Mouse (Mus musculus) spleen, postnatal 10 days (tissue): ENCODE measurements around the gene Hs3st3b1.
A peak's percentile ranks its signal among the peaks of the same experiment; 100 is the strongest.

Experiments used
- DNase-seq, 2 experiments: peaks; one replicate each; pipeline ENCODE4 v3.0.0; 2021 to 2022; ENCODE audit warnings: low spot score in 2 of 2

Hs3st3b1 gene

DNA sequence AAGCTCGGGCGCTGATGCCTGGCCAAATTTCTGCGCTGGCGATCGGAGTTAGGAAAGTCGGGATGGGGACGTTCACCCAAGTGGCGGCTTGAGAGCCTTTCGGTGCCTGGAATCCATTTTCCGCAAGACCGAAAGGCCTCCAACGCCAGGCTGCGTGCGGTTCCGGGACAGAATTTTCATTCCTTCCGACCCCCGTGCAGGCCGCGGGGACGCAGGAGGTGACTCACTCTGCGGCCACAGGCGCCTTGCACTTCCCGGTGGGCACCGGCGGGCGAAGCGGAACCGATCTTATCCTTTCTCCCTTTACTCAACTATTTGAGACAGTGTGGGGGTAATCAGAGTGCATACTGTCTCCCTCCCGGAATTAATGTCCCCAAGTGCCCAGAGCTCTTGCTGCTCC is 1.3 kb upstream of the Hs3st3b1 start:
- peak in 1 of 2 experiments; percentile 23 for DNase-seq

DNA sequence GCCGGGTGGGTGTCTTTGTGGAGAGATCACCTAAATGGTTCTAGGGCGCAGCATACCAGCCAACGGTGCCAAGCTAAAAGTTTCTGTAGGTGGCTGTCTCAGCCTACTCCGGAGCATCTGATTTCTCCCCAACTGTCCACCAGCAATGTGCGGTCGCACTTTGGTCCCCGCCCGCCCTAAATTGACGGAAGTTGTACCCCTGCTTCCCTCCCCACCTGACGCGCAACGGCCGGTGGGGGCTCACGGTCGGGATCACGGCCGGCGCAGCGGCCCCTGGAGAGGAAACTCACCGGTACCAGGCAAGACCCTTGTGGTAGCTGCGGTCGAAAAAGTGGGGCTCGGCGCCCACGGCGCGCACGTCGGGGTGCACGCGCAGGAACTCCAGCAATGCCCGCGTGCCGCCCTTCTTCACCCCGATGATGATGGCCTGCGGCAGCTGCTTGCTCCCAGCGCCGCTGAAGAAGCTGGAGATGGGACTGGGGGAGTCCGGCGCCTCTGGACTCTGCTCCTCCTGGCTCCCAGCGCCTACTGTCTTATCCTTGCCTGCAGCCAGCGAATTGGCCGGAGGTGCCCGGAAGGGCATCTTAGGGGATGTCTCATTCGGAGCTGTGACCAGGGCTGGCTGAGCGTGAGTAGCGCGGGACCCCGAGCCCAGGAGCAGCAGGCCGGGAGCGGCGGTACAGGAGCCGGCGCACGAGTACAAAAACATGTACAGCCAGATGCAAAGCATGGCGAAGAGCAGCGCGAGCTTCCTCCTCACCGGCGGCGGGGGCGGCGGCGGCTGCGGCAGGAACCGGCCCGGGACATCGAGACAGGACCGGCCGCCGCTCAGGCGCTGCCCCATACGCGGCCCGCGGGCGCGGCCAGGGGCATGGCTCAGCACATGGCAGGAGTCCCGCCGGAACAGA is 792 bp downstream of the Hs3st3b1 start:
- peak in 1 of 2 experiments; percentile 25 for DNase-seq

DNA sequence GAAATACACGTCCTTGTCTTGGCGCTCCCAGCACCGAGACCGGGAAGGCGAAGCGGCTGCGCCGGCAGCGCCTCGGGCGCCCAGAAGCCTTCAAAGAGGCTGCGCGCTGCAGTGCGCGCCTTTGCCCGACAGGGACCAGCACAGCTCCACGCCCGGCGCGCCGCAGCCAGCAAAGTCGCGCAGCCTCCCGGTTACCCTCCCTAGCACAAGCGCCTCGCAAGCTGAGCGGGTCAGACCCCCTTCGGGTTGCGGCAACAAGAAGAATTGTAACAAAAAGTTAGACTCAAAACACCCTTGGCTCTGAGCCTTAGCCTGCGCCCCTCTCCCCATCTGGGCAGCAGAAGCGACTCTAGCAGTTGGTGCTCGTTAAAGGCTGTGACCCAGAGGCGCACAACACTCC is 1.6 kb downstream of the Hs3st3b1 start:
- DNase-seq: peak; percentile 34 to 78

DNA sequence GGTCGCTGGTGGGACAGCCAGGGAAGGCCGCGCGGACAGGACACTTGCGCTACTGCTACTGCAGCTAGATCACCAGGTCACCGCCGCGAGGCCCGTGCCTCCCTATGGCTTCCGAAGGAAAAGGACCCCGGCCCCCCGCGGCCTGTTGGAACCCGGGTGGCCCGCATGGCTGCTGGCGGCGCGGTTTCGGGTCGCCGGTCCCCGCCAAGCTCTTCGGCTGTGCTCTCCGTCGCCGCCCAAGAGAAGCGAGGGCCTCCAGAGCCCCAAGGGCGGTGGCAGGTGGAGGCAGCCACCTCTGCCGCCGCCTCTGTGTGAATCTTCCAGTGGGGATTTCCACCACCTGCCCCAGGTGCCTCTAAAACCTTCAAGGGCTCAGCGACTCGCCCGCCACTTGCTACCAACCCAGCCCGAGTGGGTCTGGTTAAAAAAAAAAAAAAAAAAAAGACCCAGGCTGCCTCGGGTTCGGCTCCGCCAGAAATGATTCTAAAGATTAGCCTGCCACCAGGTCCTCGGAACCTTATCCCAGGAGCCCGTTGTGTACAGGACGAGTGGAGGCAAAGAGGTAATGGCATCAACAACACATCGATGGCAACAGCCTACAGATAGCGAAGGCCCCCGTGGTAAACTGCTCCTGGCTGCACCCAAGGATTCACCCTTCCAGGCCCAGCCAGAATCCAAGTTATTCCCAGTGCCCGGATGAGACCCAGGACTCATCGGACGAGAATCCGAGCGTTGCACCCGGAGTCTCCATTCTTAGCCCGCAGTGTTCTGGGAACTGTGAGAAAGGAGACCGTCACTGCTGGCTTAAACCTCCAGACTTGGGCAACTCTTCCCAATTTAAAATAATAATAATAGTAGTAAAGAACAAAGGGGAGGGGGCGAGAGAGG is 2.6 kb downstream of the Hs3st3b1 start:
- no peak for DNase-seq

DNA sequence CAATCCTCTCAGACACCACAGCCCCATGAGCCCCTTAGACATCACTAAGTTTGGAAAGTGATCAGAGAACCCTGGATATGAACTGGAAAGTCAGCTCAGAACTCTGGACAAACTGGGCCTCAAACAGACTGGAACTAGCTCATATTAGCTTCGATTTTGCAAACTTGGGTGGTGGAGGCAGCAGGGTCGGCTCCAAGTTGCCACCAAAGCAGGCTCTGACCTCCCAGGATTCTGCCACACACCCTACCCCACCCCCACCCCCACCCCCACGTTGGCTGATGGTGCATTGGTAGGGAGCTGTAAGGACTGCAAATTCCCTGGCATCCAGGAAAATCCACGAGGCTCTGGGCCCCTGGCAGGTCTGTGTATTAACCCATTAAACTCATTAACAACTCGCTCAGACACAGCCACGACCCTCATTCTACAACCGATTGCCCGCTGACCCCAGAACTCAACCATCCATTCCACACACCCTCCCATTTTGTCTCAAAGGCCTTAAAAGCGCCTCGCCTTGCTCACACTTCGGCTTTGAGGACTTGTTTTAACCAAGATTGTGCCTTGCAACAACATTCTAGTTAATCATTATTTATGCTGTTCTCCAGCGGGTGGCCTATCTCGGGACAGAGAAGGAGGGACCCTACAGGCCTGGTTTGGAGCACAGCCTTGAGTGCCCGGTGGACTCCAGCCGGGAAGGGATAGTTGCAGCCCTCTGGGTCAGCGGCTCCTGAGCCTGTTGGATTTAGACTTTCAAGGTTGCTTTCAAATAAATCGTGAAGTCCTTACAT is 3.6 kb downstream of the Hs3st3b1 start:
- no peak for DNase-seq

DNA sequence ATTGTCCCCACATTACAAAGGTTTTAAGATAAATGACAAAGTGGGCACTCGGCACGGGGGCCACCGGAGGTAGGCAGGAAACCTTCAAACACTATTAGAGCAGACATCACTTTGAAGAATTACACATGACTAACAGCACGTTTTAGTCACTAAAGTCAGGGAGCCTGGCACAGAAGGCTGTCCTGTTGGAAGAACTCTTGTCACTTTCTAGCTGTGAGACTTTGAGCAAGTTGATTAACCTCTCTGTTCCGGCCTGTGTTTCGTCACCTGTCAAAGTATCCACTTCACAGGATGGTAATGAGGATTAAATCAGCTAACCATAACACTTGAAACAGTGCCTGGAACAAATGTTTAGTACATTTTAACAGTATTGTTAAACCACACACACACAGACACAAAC is 4.5 kb downstream of the Hs3st3b1 start:
- DNase-seq: no peak

DNA sequence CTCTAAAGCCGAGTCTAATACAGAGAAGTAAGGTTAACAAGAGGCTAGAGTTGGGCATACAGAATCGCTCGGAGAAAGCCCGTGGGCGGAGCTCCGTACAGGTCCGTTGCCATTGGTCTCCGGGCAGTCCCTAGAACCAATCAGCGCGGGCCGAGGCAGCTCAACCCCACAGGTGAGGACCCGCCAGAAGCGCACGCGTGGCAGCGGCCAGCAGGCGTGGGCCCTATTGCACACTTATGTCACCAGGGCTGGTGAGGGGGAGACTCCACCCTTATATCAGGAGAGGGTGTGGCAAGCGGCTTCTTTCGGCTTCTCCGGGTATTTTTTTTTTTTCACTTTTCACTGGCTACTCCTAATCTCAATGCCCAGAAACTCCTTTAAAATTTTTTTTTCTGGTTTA is 7.7 kb downstream of the Hs3st3b1 start:
- DNase-seq: peak in 1 of 2 experiments; percentile 70

DNA sequence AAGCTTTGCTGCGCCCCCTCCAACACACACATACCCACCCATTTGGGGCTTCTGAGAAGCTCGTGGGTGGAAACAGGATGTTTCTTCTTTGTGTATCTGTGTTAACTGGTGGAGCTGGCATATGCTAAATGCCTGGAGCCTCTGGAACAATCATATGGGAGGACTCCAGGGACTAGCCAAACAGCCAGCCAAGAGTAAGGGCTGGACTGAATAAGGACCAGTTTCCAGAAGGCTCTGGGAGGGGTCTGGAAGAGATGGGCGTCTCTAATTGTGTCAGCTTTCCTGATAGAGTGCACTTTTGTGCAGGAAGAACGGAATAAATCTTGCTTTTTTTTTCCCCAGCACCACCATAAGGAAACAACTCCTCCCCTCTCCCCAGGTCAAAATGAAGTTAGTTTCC is 8.2 kb downstream of the Hs3st3b1 start:
- DNase-seq: no peak

DNA sequence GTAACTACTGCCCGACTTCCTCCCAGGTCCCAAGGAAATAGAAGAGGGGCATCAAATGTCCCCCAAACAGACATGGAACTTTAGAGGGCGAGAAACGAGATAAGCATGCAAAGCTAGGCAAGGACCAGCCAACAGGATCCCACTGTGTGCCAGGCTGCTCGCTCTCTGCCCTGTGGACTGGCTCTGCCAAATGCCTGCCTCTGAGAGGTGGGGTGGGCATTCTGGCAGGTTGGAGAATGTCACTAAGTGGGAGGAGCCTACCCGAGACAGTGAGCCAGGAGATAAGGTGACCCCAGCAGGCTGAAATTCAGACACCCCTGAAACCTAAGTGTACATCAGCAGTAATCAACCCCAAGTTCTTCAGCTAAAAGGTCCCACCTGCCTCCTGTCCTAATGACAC is 11.1 kb downstream of the Hs3st3b1 start:
- DNase-seq: no peak

DNA sequence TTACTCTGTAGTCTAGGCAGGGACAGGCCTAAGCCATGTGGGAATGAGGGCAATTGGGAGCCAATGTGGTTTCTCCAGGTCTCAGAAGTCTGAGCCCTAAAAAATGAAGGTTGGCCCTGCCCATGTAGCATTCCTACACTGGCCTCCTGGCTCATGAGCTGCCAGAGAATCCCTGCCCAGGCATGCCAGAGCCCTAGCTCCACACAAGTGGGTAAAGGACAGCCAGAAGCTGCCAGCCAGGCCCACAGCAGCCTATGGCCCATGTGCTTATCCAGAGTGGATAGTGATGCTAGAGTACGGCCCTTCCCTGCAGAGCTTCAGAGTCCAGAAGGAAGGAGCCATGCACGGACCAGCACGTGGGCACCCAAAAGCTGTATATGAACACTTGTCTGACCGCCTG is 12.1 kb downstream of the Hs3st3b1 start:
- DNase-seq: no peak

DNA sequence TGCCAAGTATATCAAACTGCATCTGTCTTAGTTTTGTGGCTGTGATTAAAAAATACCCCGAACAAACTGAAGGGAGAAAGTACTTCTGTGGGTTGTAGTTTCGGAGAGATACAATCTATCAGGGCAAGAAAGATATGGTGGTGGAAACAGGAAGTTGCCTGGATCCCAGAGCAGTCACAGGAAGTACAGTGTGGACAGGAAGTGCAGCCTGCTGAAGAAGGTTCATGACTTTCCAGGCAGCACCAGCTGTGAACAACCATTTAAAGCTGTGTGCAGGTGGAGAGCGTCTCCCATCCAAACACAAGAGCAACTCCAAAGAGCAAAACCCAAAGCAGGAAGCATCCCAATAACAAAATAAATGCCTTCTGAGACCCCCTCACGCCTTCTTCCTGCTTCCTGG is 13.6 kb downstream of the Hs3st3b1 start:
- DNase-seq: peak in 1 of 2 experiments; percentile 33

DNA sequence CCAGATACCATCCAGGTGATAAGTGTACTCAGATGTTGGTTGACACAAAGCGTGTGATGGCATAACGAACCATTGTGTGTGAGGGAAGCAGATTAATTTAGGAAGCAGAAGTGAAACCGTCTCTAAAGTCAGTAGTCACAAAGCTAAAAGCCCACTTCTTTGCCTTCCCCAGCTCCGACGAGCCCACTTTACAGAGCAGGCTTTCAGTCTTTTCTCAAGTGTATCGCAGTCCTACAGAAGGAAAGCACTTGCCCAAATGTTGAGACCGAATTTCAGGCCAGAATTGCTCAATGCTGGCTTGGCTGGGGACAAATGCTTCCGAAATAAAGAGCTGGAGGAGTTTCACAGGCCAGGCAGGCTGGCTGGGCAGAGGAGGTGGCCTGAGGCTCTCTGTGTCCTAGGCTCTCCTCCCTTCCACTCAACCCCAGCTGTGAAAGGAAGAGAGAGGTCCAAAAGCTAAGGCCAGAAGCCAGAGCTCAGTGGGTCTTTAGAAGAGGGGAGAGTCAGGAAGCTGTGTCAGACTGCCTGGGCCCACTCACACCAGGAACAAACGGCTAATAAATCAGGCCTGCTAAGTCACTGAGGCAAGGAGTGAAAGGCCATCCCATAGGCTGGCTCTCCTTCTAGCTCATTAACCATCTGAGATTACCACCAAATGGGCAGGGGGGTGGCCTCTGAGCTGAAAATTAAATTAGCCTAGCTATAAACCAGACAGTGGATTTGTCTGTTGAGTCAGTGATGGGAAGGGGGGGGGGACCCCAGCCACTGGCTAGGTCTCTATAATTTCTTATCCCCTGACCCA is 15.3 kb downstream of the Hs3st3b1 start:
- DNase-seq: no peak

DNA sequence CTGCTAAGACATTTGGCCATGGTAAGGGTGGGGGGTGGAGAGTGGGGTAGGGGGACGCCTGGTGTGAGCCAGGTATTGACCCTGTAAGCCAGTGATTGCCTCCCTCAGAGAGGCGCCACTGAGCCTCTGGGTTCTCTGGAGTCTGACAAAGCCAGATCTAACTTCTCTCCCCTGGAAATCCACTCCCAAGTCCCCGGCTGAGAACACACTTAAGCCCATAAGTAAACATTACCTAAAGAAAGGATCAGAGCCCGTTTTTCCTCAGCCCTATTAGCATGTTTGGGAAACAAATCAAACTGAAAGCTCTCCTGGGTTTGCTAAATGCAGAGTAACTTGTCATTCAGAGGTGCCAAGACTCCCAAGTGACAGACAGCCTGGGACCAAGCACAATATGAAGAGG is 17.3 kb downstream of the Hs3st3b1 start:
- DNase-seq: no peak

DNA sequence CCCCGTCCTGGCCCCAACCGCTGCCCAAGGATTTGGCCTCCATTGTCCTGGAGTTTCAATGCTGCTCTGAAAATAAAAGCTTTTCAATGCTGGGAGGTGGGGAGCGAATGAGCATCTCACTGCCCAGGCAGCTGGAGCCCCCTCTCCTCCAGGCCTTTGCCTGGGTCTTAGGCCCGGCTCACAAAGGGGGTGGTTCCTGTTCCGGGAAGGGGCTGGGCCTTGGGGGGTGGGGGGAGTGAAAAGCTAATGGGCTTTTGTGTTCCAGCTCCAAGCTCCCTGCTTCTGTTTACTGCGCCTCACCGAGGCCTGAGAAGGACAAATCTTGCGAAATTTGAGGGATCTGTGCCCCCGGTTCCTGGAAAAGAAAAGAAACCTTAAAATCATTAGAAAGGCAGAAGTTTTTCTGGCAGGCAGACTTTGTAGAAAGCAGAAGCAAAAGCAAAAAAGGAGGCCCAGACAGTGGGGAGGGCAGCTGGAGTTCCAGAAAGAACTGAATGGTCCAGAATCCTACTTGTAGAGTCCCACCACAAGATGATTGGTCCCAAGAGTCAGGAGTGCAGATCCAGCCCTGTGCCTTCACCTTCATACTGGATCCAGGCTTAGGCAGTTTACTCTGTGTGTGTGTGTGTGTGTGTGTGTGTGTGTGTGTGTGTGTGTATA is 23.5 kb downstream of the Hs3st3b1 start:
- DNase-seq: no peak

DNA sequence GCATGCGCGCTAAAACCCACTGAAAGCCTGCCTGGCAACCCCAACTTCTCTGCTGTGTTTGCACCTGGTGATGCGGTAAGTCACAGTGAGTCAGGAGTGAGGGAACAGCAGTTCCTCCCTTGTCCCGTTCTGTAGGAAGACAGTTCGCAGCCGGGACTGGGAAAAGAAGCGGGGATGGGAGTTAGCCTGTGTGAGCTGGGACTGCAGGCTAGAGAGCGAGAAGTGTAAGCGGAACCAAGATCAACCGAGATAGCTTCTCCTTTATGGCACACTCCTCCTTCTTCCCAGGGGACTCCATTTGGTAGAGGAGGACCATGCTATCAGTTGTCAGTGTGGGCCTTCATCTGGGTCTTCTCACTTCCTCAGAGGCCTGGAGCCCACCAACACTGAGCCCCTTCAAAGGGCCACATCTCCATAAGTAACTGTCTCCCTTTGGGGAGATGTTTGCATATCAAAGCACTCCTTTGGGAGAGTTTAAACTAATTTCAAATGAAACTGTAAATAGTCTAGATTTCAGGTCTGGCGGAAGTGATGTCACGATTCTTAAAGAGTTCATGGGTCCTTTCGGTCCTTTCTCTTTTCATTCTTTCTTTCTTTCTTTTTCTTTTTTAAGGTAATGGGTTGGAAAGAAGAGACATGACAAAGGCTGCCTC is 24.1 kb downstream of the Hs3st3b1 start:
- no peak for DNase-seq

DNA sequence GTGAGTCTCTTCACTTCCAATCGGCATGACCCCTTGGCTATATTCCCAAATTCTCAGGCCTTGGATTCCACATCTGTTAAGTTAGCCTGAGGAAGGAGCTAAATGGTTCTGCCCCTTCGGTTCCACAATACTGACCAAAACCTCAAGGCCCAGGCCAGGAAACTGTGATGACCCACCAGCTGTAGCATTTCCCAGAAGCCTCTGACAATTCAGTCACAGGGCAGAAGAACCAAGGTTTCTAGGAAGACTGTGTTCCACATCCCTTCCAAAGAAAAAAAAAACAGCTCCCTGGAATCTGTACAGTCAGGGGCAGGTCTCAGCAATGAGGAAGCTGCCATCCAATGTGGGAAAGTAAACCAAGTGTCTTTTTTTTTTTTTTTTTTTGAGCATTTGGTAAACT is 25.1 kb downstream of the Hs3st3b1 start:
- DNase-seq: no peak

DNA sequence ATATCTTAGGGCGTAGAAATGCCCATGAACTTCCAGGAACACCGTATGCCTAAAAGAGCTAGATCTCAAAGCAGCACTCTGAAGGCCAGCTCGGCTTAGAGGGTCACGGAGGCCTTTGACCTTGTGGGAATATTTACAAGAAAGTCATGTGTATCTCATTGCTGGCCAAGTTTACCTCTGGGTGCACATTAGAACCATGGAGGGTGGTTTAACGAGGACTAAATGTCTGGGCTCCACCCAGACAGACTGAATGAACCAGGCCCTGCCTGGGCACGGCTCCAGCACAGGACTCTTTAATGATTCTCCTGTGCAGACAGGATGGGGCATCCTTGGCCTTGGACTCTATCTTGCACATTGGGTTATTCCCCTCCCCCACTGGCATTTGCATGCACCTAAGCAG is 27.9 kb downstream of the Hs3st3b1 start:
- DNase-seq: no peak

DNA sequence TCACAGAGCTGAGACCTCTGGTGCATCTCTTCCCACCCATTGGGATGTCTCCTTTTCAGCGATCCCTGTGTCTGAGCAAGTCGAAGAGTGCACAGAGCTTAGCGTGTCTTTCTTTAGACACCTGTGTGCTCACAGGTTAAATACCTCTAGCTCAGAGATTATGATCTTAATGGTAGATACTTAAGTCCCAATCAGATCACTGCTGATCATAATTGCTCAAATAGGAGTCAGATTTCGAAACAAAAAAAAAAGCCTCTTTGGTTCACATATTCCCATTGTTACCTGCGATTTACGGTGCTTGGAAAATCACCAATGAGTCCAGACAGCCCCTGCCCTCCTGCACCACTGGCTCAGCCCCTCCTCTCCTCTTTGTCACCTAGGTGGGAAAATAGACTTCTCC is 28.5 kb downstream of the Hs3st3b1 start:
- DNase-seq: no peak

DNA sequence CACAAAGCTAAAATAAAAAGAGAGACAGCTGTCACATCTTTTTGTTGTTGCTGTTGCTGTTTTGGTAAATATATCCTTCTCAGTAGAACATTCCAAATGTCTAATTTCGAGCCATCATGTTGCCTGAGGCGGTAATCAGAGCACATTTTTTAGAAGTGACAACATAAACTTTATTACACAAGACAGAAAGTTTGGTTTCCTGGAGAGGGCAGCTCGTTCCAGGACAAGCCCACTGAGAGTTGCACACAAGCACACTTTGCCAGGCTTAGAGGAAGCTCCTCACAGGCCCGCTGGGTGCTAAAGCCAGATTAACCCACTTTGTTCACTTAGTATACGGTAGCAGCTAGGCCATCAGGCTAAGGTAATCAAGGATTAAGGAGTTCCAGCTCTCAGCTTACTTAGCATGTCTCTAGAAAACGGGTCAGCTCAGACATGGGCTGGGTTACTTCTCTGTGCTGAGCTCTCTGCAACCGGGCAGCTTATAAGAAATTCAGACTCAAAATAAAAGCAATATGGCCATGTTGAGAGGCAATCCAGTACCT is 30.5 kb downstream of the Hs3st3b1 start:
- no peak for DNase-seq

DNA sequence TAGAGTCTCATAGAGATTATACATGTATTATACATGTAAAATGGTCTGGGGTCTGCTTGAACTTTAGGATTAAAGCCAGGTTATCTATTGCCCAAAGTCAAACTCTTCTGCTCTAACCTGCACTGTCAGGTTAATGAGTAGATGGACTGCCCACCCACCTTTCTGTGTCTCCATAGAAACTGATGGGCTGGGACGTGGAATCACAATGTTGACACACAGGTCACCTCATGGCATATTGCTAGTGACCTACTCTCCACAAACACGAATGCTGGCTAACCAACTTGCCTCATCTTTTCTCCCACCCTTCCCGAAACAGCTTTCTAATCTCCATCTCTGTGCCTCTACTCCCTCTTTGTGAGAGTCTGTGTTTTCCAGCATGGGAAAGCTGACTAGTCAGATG is 38.7 kb downstream of the Hs3st3b1 start:
- DNase-seq: no peak
